Mouse (Mus musculus): ENCODE results near the gene Mllt6.
"Not testable (repeated sequence)": the region's sequence is repeated elsewhere in the genome, so short reads cannot be mapped to it uniquely, and the experiment has no call there.

Gene Mllt6

GRCm38 (mm10) chr11:97717369-97718280, 54.4 kb downstream of the Mllt6 start:
- no peak for DNase-seq (ENCODE audit: low read depth)

DNA sequence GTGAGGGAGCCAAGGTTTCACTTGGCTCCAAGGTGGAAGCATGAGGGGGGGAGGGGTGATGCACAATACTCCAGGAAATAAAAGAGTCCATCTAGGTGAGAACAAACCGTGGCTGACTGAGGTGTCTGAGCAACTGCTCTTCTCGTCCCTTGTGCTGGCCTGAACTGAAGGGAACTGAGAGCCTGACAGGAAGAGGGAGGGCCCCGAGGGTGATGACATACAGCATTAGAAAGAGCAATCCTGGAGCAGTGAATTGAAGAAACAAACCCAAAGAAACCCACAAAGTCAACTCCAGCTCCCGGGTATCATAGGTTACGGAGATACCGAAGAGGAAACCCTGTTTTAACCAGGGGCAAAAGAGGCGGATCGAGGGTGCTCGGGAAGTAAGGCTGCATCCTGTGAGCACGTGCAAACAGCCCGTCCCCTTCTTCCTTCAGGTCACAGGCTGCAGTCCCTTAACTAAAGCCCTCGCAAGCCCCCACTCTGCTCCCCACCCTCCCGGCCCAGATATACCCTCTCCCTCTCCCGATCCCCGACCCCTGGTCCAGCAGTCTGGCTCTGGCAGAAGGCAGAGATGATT, 55.2 kb downstream of the Mllt6 start:
- DNase-seq (ENCODE audit: low read depth), result peak; percentile 91

DNA sequence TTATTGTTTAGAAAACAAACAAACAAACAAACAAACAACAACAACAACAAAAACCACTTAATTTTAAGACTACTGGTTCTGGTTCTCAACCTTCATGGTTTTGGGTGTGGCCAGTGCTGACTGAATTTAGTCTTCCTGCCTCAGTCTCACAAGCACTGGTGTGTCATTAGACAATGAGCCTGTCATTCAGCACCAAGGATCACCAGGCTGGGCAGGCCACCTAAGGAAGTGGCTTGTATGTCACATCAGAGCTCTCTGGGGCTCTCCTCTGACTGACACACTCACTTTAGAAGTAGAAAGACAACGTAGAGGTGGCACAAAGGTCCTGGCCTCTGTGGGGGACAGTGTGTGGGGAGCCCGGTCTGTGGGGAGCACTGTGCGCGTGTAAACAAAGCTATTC, 55.8 kb downstream of the Mllt6 start:
- DNase-seq (ENCODE audit: low read depth), result peak; percentile 82

DNA sequence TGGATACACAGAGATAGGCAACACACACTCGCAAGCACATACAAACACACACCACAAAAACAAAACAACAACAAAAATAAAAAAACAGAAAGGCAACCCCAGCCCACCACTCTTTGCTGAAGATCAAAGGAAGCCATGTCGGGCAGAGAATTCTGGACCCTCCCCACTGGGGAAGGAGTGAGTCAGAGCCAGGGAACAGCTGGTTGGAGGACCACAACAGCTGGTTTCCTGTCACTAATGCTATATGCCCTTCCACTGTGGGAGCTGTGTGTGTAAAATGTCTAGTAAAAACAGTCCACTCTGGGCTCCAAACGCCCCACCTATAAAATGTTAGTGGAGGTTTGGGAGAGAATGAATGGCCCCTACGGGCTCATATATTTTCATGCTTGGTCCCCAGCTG, 58.1 kb downstream of the Mllt6 start:
- no peak for DNase-seq (ENCODE audit: low read depth)

DNA sequence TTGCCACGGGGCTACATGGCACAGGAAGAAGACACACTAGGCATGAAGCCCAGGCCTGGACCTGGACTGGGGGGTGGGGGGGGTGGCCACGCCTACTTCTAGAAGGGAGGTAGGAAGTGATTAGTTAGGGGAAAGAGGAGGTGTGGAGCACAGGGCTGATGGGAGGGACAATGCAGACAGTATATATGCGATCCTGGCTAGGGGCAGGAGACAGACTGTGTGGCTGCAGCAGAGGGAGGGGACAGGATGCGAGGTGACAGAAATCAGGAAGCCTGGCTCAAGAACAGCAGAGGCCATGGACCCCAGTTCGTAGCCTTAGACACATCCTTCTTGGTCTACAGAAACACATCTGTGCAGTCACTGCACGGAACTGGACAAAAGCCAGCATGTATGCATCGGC, 60.5 kb downstream of the Mllt6 start:
- DNase-seq (ENCODE audit: low read depth), result peak; percentile 95

- peak; percentile 97 for DNase-seq (ENCODE audit: low read depth)
Observed at GRCm38 (mm10) chr11:97728311-97728710, 65.1 kb downstream of the Mllt6 start.

- no peak for DNase-seq (ENCODE audit: low read depth)
Observed at GRCm38 (mm10) chr11:97728730-97729129, 65.5 kb downstream of the Mllt6 start.

DNA sequence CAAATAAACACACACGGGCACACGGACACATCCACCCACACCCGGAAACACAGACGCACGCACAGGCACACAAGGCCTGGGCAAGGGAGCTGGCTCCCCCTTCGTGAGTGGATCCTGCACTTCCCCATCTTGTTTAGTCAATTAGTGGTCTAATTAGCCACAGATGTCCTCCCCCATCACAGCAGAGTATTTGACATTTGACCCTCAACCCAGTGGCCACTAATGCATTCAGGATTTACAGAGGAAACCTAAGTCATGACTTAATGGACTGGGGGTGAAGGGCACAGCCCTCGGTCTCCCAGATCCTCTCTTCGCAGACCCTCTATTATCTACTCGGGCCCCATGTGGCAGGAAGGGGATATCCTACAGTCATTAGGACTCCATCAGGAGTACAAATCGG, 70.5 kb downstream of the Mllt6 start:
- no peak for DNase-seq (ENCODE audit: low read depth)

DNA sequence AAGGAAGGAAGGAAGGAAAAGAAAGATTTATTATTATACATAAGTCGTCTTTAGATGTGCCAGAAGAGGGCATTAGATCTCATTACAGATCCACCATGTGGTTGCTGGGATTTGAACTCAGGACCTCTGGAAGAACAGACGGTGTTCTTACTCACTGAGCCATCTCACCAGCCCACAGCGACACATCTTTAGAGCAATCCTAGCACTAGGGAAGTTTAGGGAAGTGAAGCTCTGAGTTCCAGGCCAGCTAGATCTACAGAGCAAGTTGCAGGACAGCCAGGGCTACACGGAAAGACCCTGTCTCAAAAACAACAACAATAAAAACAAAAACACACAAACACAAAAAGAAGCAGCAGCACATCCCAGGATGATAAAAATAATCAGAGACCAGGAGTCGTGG, 71.6 kb downstream of the Mllt6 start:
- DNase-seq (ENCODE audit: low read depth), result not testable (repeated sequence)

Data from 416B (cell line).